Mouse (Mus musculus) brain, embryonic 14.5 days (tissue): Measurements from ENCODE around the gene Apeh. TPM values are rescaled to one million over a fixed set of nuclear protein-coding genes. Genes with fewer than 3 reads are reported as not detected.

ENCODE experiments used
- DNase-seq: peaks from one replicate; pipeline ENCODE4 v3.0.0-alpha.2; 2011; ENCODE audit warnings: low read depth
- CTCF ChIP-seq: fragments of 200-500 bp; IDR thresholded peaks from 2 replicates; pipeline ENCODE4 v1.5.1; 2012; ENCODE audit warnings: inconsistent platforms, mild to moderate bottlenecking, moderate library complexity, borderline replicate concordance; ENCODE audit not compliant: insufficient read depth, insufficient read length; ENCODE audit errors: extremely low read depth
- POLR2A ChIP-seq: fragments of 200-500 bp; IDR thresholded peaks from 2 replicates; pipeline ENCODE4 v1.6.1; 2012; ENCODE audit warnings: mild to moderate bottlenecking, inconsistent platforms, borderline replicate concordance; ENCODE audit not compliant: poor library complexity, insufficient read depth, insufficient read length, severe bottlenecking; ENCODE audit errors: extremely low read depth
- polyA plus RNA-seq: library from polyadenylated mRNA; depleted of rRNA; stranded (reverse); fragments of >200 nt; gene quantifications from 2 replicates; pipeline ENCODE4 v1.2.3, GENCODE M21; 2012

The Apeh gene
- polyA plus RNA-seq, 1 experiment, result 65.1 TPM

- TF ChIP-seq POLR2A (no peak), CTCF (no peak)
- no peak for DNase-seq
Observed at GRCm38 (mm10) chr9:108095949-108096712, 1.7 kb upstream of the Apeh start.

GRCm38 (mm10) chr9:108095518-108095917 is 1.1 kb upstream of the Apeh start:
- peak; percentile 84 for DNase-seq
- TF ChIP-seq POLR2A (no peak), CTCF (peak; percentile 78)

- DNase-seq, result peak; percentile 30
- no peak for TF ChIP-seq CTCF
- no peak for TF ChIP-seq POLR2A
Observed at GRCm38 (mm10) chr9:108094998-108095411, 599 bp upstream of the Apeh start.

GRCm38 (mm10) chr9:108093586-108093985 is 820 bp downstream of the Apeh start:
- no peak for TF ChIP-seq POLR2A
- TF ChIP-seq CTCF, result no peak

GRCm38 (mm10) chr9:108090611-108091120 is 3.7 kb downstream of the Apeh start:
- DNase-seq, result no peak
- TF ChIP-seq POLR2A, result no peak
- no peak for TF ChIP-seq CTCF

More at GRCm38 (mm10) chr9:108093586-108093985, 820 bp downstream of the Apeh start:
- no peak for DNase-seq

- no peak for TF ChIP-seq CTCF
- TF ChIP-seq POLR2A, result no peak
- DNase-seq, result no peak
Observed at GRCm38 (mm10) chr9:108085261-108085660, 9.1 kb downstream of the Apeh start.

- TF ChIP-seq CTCF (no peak), POLR2A (no peak)
- no peak for DNase-seq
Observed at GRCm38 (mm10) chr9:108083561-108083960, 10.8 kb downstream of the Apeh start.

- DNase-seq, result no peak
- TF ChIP-seq POLR2A (no peak), CTCF (no peak)
Observed at GRCm38 (mm10) chr9:108082988-108083431, 11.4 kb downstream of the Apeh start, which contains the start of gene Rnf123. TSS of gene Rnf123 (minus strand) at chr9:108083346.

GRCm38 (mm10) chr9:108082549-108082948 is 11.9 kb downstream of the Apeh start:
- TF ChIP-seq CTCF (no peak), POLR2A (no peak)
- DNase-seq, result no peak

GRCm38 (mm10) chr9:108080168-108080567 is 14.2 kb downstream of the Apeh start, which contains the start of gene Mst1:
TSS of gene Mst1 (plus strand) at chr9:108080436.
- no peak for DNase-seq
- no peak for TF ChIP-seq CTCF

- TF ChIP-seq POLR2A (no peak), CTCF (no peak)
- peak; percentile 21 for DNase-seq
Observed at GRCm38 (mm10) chr9:108073141-108073930, 21.1 kb downstream of the Apeh start.

- DNase-seq, result peak; percentile 40
- TF ChIP-seq POLR2A, result no peak
- no peak for TF ChIP-seq CTCF
Observed at GRCm38 (mm10) chr9:108072481-108072924, 21.9 kb downstream of the Apeh start.
